Mouse (Mus musculus) kidney, postnatal 25 days (tissue): ENCODE measurements around the gene Ccnb1ip1.
"Not testable (repeated sequence)": the region's sequence is repeated elsewhere in the genome, so short reads cannot be mapped to it uniquely, and the experiment has no call there.

Experiments used
- DNase-seq, 2 experiments: peaks; one replicate each; pipeline ENCODE4 v3.0.0; 2021; ENCODE audit warnings: mixed read lengths in 2 of 2

Ccnb1ip1 gene

GRCm38 (mm10) chr14:50807487-50808072 is at the start of gene Ccnb1ip1, which contains the start of gene Parp2:
TSS of gene Ccnb1ip1 (minus strand) at chr14:50807732.
TSS of gene Parp2 (plus strand) at chr14:50807841.
- peak; percentile 94 to 97 for DNase-seq

GRCm38 (mm10) chr14:50855788-50856187 is 48.3 kb upstream of the Ccnb1ip1 start:
- DNase-seq: no peak

GRCm38 (mm10) chr14:50837236-50837635 is 29.7 kb upstream of the Ccnb1ip1 start:
- peak in 1 of 2 experiments; percentile 25 for DNase-seq

GRCm38 (mm10) chr14:50834435-50834834 is 26.9 kb upstream of the Ccnb1ip1 start:
- no peak for DNase-seq

- no peak for DNase-seq
These were observed 26.4 kb upstream of the Ccnb1ip1 start for GRCm38 (mm10) chr14:50833964-50834363.

- DNase-seq: no peak
These were observed 22.3 kb upstream of the Ccnb1ip1 start for GRCm38 (mm10) chr14:50829878-50830277.

GRCm38 (mm10) chr14:50826579-50826978 is 19.0 kb upstream of the Ccnb1ip1 start:
- no peak for DNase-seq

- no peak for DNase-seq
These were observed 16.7 kb upstream of the Ccnb1ip1 start for GRCm38 (mm10) chr14:50824219-50824618.

GRCm38 (mm10) chr14:50823240-50823639 is 15.7 kb upstream of the Ccnb1ip1 start:
- no peak for DNase-seq

GRCm38 (mm10) chr14:50813060-50813459 is 5.5 kb upstream of the Ccnb1ip1 start:
- DNase-seq: no peak

- DNase-seq: not testable (repeated sequence)
These were observed 1.1 kb downstream of the Ccnb1ip1 start for GRCm38 (mm10) chr14:50806469-50806868.

- no peak for DNase-seq
These were observed 2.8 kb downstream of the Ccnb1ip1 start for GRCm38 (mm10) chr14:50804683-50805082.

- DNase-seq: no peak
These were observed 4.5 kb downstream of the Ccnb1ip1 start for GRCm38 (mm10) chr14:50802843-50803562.

GRCm38 (mm10) chr14:50802441-50802840 is 5.1 kb downstream of the Ccnb1ip1 start:
- no peak for DNase-seq

- peak in 1 of 2 experiments; percentile 41 for DNase-seq
These were observed 7.9 kb downstream of the Ccnb1ip1 start for GRCm38 (mm10) chr14:50799502-50800259.

- DNase-seq: peak in 1 of 2 experiments; percentile 40
These were observed 9.0 kb downstream of the Ccnb1ip1 start for GRCm38 (mm10) chr14:50798512-50798911.

- DNase-seq: no peak
These were observed 11.1 kb downstream of the Ccnb1ip1 start for GRCm38 (mm10) chr14:50796464-50796863.

GRCm38 (mm10) chr14:50795965-50796364 is 11.6 kb downstream of the Ccnb1ip1 start:
- no peak for DNase-seq

GRCm38 (mm10) chr14:50795261-50795935 is 12.1 kb downstream of the Ccnb1ip1 start:
- no peak for DNase-seq

- DNase-seq: no peak
These were observed 19.4 kb downstream of the Ccnb1ip1 start for GRCm38 (mm10) chr14:50788157-50788556.

GRCm38 (mm10) chr14:50785251-50785637 is 22.3 kb downstream of the Ccnb1ip1 start, which contains the start of gene Ttc5:
TSS of gene Ttc5 (minus strand) at chr14:50785519.
- DNase-seq: peak; percentile 92 to 95

- peak in 1 of 2 experiments; percentile 14 for DNase-seq
These were observed 22.9 kb downstream of the Ccnb1ip1 start for GRCm38 (mm10) chr14:50784391-50785250.
